Mouse (Mus musculus): ENCODE results near the gene Sdr39u1.

The Sdr39u1 gene

DNA sequence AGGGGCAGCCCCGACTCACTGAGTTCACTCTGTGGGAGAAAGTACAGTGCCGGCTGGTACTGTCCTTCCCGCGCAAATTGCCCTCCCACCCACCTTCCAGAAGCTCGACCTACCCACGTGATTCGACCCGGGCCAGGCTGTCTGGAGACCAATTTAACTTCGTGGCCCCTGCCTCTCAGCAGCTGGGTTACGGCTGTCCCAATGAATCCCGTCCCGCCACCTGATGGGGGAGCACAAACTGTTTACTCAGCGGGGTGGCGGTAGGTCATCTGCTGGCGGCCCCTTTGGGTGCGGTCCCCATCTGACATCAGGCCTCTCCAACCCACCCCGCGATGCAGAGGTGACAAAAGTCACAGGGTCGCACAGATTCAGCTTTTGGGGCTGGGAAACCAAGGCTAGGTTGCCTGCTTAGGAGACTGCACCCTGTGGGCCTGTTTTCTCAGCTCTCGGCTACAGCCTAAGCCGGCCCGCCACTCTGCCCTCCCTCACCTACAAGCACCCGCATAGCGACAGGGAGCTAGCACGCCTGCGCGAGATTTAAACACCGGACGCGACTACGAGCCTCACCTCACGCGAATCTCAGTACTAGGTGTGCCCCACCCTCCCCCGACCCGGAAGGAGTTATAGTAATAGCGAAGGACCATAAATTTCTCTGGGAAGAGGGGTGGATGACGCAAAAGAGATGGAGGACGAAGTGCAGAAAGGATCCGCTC, at the start of gene Sdr39u1:
TSS of gene Sdr39u1 (minus strand) at position 593 of the 713 bp plus-strand sequence.
- peak; percentile 89 to 94 for DNase-seq (ENCODE audit: inconsistent age in 2 of 2, low spot score in 1 of 2)

DNA sequence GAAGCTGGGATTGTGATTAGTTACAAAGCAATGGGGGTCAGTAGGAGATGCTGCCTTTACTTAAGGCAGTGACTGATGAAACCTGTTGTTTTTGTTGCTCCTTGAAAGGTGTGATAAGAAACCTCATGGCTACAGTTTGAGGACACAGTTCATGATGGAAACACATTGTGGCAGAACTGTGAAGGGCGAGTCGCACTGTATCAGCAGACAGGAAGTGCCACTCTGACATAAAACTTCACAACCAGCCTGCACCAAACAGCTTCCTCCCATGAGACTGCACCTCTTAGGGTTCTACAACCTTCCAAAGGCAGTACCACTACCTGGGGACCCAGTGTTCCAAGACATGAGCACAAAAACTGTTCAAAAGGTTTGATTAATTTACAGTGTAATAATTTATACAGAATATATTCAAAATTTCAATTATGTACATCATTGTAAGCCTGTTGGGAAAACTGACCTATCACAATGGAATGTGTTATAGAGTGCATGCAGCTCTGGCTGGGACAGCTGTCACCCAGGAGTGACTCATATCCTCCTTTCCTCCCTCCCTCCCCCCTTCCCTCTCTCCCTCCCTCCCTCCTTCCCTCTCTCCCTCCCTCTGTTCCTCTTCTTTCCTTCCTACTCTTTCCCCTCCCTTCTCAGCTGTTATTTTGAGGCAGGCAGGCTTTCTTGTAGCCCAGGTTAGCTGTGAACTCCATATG, 46.3 kb upstream of the Sdr39u1 start:
- no peak for DNase-seq (ENCODE audit: inconsistent age in 2 of 2, low spot score in 1 of 2)

GRCm38 (mm10) chr14:55944575-55944974, 44.5 kb upstream of the Sdr39u1 start, which contains the start of gene Cma1:
Cma1 (minus strand) TSS chr14:55944675.
- no peak for DNase-seq (ENCODE audit: inconsistent age in 2 of 2, low spot score in 1 of 2)

- DNase-seq (ENCODE audit: inconsistent age in 2 of 2, low spot score in 1 of 2) = no peak
Observed at GRCm38 (mm10) chr14:55943601-55944000, 43.5 kb upstream of the Sdr39u1 start.

- no peak for DNase-seq (ENCODE audit: inconsistent age in 2 of 2, low spot score in 1 of 2)
Observed at GRCm38 (mm10) chr14:55940070-55940800, 40.1 kb upstream of the Sdr39u1 start.

GRCm38 (mm10) chr14:55933586-55933985, 33.5 kb upstream of the Sdr39u1 start:
- peak; percentile 8 to 25 for DNase-seq (ENCODE audit: inconsistent age in 2 of 2, low spot score in 1 of 2)

DNA sequence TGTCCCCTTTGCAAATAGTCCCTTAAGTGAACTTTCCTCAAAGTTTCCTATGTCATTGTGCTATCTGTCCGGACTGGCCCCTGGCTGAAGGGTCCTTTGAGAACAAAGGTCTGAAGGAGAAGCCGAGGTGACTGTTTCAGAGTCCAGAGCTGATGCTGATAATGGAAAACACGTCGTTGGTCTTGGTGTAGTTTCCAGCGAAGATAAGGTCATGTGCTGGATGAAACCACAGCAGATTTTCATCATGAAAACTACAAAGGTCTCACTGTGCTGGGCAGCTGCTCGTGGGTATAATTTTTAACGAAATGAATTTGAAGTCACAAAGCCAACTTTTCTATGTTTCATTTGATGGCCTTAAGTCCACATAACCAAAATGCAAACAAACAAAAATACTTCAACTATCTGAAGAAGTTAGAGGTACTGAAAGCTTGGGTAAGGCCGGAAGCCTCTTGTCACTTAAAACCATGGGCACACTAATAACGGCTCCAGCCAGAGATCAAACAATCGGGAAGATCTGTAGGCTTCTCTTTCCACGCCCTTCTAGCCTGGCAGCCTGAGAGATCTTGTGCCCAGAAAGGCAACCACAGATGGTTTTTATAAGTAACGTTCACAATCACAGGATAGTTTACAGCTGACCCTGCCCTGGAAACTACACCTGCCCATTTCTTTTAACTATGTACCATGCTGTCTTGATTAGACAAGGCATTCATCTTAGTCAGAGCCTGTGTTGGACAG, 29.3 kb upstream of the Sdr39u1 start:
- DNase-seq (ENCODE audit: inconsistent age in 2 of 2, low spot score in 1 of 2) = no peak

DNA sequence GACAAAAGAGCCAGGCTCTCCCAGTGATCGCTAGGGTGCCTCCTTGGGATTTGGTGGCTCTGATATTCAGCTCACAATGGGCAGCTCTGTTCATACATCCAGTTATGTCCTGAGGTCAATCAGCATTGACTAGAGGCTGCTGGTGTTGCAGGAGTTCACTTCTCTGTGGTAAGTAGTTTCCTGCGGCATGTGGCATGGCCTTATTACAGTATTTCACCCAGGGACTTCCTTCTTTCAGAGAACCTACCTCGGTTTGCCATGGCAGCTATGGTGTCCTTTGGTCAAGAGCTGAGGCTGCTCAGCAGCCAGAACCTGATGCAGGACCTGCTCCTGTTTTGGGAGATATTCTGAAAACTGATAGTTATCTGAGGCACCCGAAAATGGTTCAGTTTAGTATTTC, 26.8 kb upstream of the Sdr39u1 start:
- no peak for DNase-seq (ENCODE audit: inconsistent age in 2 of 2, low spot score in 1 of 2)

- DNase-seq (ENCODE audit: inconsistent age in 2 of 2, low spot score in 1 of 2) = no peak
Observed at GRCm38 (mm10) chr14:55922475-55923232, 22.6 kb upstream of the Sdr39u1 start.

DNA sequence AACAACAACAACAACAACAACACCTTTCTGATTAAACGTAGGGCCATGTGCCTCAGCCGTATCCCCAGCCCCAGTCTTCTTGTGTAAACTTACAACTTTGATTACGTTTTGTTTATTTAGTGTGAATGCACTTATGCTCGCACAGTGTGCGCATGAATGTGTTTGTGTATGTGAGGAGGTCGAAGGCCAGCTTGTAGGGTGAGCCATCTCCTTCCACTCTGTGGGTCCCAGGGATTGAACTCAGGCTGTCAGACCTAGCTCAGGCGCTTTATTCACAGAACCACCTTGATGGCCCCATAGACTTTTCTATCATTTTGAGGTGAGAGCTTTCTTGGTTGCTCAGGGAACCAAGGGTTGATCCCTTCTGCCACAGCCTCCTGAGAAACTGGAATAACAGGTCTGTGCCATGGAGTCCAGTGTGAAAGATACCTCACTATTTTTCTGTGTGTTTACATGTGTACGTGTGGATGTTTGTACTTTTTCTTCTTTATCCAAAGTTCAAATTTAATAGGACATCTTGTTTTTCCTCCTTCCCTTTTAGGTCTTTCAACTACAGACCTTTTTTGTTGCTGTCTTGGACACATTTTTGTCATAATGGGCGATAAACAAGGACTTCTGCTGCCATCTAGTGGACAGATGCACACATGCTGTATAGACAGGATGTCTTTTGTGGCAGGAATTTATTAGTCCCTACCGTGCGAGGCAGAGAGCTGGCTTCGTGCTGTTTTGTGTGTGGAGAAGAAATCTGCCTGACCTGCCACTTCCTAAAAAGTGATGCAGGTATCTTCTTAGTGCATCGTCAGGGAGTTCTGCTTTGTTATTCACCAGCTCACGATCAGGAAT, 18.4 kb upstream of the Sdr39u1 start:
- DNase-seq (ENCODE audit: inconsistent age in 2 of 2, low spot score in 1 of 2) = peak; percentile 62 to 91

DNA sequence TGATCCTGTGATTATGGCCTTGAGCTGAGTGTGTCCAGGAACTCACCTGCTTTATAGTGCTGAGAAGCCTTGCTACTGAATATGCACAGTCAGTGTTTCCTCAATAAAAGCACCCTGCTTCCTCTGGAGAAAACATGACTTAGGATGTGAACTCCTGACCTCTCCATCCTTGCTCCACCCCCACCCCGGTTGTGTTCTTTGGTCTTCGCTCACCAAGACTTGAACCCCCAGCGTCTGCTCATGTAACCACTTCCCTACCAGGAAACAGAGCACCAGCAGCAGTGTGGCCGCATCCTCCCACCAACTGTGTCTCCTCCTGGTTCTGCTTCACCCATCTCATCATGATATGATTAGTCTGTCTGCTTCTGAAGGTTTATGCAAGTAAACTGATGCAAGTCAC, 13.3 kb upstream of the Sdr39u1 start:
- no peak for DNase-seq (ENCODE audit: inconsistent age in 2 of 2, low spot score in 1 of 2)

- DNase-seq (ENCODE audit: inconsistent age in 2 of 2, low spot score in 1 of 2) = peak in 1 of 2 experiments; percentile 38
Observed at GRCm38 (mm10) chr14:55905518-55905917, 5.4 kb upstream of the Sdr39u1 start.

GRCm38 (mm10) chr14:55900414-55900755, 292 bp upstream of the Sdr39u1 start:
- DNase-seq (ENCODE audit: inconsistent age in 2 of 2, low spot score in 1 of 2) = no peak

DNA sequence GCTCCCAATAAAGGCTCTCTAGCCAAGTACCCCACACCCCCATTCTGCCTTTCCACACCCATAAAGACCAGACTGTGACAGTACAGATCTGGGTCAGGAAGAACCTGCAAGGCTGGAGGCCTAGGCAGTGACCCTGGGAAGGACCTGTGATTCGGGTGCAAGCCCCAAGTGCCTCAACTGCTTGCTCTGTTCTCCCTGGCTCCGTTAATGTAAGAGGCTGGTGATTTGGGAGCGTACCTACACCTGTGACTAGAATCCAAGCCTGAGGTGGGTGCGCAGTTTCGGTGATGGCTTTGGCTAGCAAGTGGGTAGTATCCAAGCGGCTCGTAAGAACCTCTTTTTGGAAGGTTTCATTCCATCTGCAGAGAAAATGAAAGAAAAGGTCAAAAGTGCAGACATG, 1.1 kb downstream of the Sdr39u1 start:
- peak in 1 of 2 experiments; percentile 49 for DNase-seq (ENCODE audit: inconsistent age in 2 of 2, low spot score in 1 of 2)

DNA sequence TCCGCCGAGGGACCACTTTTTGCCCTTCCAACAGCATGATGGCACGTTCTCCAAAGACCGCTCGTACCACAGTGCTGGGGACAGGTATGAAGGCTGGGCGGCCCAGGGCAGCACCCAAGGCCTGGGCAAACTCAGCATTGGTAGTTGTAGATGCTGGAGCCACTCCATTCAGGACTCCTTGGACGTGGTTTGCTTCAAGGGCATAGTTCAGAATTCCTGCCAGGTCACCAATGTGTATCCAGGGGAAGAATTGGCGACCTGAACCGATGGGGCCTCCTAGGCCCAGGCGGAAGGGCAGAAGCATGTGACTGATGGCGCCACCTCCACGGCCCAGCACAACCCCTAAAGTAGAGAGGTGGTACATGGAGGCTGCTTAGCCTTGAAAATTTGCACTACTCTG, 2.4 kb downstream of the Sdr39u1 start:
- peak; percentile 18 to 60 for DNase-seq (ENCODE audit: inconsistent age in 2 of 2, low spot score in 1 of 2)

- DNase-seq (ENCODE audit: inconsistent age in 2 of 2, low spot score in 1 of 2) = peak in 1 of 2 experiments; percentile 42
Observed at GRCm38 (mm10) chr14:55886571-55887382, 13.3 kb downstream of the Sdr39u1 start.

DNA sequence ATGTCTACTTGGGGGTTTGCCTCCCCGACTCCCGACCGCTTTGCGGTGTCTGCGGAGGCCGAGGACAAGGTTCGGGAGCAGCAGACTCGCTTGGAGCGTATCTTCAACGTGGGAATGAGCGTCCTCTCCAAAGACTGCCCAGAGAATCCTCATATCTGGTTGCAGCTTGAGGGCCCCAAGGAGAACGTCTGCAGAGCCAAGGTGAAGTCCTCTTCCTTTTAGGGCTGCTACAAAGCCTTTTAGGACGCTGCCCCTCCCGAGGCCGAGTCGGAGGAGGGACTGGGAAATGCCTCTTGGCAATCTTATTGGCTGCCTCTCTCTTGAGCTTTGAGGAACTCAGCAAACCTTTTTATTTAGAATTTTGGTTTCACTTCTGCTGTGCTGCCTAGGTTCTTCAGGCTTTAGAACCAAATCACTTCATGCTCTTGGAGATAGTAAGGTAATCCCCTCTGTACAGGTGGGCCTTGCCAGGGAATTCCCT, 14.3 kb downstream of the Sdr39u1 start:
- peak in 1 of 2 experiments; percentile 53 for DNase-seq (ENCODE audit: inconsistent age in 2 of 2, low spot score in 1 of 2)

DNA sequence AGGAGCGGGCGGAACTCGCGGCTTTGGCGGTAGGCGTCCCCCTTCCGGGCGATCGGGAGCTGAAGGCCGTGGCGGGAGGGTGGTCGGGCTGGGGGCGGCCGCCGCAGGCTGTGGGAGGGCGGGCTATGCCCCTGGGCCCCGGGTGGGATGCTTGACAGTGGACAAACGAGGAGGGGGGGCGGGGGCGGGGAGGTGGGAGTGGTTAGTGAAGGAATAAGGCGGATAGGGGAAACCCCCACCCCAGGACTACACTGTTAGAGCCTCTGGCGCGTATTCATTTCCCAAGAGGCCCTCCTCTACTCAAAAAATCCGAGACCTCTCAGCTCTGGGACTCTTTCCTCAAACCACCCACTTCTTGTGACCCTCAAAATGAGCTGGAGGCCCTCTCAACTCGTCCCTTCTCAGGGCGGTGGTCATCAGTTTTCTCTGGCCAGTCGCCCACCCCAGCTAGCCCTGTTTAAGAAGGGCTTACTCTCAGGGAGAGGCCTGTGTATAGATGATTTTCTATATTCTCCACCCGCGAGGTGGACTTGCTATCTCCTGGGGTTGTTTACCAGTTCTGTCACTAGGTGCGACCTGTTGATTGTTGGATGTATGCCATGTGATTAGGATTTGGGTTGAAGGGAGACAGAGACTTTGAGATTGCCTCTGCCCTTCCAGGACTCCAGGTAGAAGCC, 14.8 kb downstream of the Sdr39u1 start:
- DNase-seq (ENCODE audit: inconsistent age in 2 of 2, low spot score in 1 of 2) = peak; percentile 44 to 82

Data from adrenal gland, adult (tissue).